Mouse (Mus musculus): ENCODE measurements around the gene Gm17660. TPM values are rescaled to one million over a fixed set of nuclear protein-coding genes. Genes with fewer than 3 reads are reported as not detected.

The Gm17660 gene
- total and polyA plus RNA-seq, 3 experiments: not detected

DNA sequence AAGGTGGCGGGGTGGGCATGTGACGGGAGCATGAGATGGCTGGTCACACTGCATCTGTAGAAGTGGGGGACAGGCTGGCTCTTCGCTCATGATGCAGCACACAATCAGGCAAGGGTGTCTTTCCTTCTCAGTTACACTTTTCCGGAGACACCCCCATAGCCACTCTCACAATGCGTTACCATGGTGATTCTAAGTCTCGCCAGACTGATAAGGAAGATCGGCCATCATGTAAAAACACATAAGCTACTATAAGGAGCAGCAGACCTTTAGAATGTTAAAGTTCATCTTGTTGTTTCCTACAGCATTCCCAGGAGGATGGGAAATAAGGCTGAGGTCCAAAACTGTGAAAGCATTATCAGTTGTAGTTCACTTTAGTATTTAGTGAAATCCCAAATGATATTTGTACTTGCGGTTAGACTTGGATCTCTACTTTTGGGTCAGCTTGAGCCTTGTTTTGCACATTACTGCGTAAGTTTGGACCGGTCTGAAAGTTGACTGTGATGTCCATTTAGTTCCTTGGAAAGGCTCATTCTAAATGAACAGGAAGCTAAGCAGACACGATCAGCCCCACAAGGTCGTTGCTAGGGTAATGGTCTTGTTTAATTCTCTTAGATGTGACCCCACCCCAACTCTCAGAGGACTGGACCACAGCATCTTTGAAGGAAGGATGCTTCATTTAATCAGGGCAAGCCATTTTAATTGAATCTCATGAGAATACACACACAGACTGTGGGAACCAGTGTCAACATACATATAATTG is 49.3 kb upstream of the Gm17660 start:
- H3K79me2 ChIP-seq (ENCODE audit: control insufficient read depth, insufficient read depth, low read length, poor library complexity): no peaks in the 10 kb centered on the region
- H3K9ac ChIP-seq (ENCODE audit: control insufficient read depth, low read depth, low read length, poor library complexity, severe bottlenecking): no peak overlapping the region
- no peak for DNase-seq (ENCODE audit: low read depth, low spot score)
- no peak overlapping the region for H3K4me3 ChIP-seq (ENCODE audit: control insufficient read depth in 1 of 2, insufficient read depth in 1 of 2, low read depth in 2 of 2, low read length in 2 of 2)
- H3K27ac ChIP-seq (ENCODE audit: control insufficient read depth, low read depth, low read length): no peak overlapping the region
- peaks cover 0 to 2% of the 10 kb centered on the region in 2 experiments; a peak in 2 of 4 replicates for H3K27me3 ChIP-seq (ENCODE audit: control insufficient read depth in 1 of 2, insufficient read depth in 2 of 2, low read length in 2 of 2)
- no peaks in the 10 kb centered on the region for H3K36me3 ChIP-seq (ENCODE audit: control insufficient read depth in 1 of 2, insufficient read depth in 2 of 2, low read length in 2 of 2)
- no peak for TF ChIP-seq TAL1 (IDR thresholded peaks at IDR 0.05; ENCODE audit: low read length)
- TF ChIP-seq TBP (IDR thresholded peaks at IDR 0.05; ENCODE audit: low read depth, low read length): no peak
- no peak for TF ChIP-seq POLR2AphosphoS5 (IDR thresholded peaks at IDR 0.05; ENCODE audit: borderline replicate concordance, low read depth, low read length)
- TF ChIP-seq POLR2AphosphoS2 (IDR thresholded peaks at IDR 0.05; ENCODE audit: low read length): no peak
- no peak for TF ChIP-seq MXI1 (IDR thresholded peaks at IDR 0.05; ENCODE audit: low read depth, low read length)
- TF ChIP-seq BHLHE40 (IDR thresholded peaks at IDR 0.05; ENCODE audit: borderline replicate concordance, low read depth, low read length): no peak
- no peak for TF ChIP-seq RAD21 (IDR thresholded peaks at IDR 0.05; ENCODE audit: low read depth, low read length)
- TF ChIP-seq ELF1 (IDR thresholded peaks at IDR 0.05; ENCODE audit: low read depth, low read length): no peak
- TF ChIP-seq SIN3A (IDR thresholded peaks at IDR 0.05; ENCODE audit: low read length): no peak
- TF ChIP-seq ZC3H11A (IDR thresholded peaks at IDR 0.05; ENCODE audit: low read depth, low read length): no peak
- no peak for TF ChIP-seq UBTF (IDR thresholded peaks at IDR 0.05; ENCODE audit: borderline replicate concordance, insufficient read depth, low read depth, low read length)
- no peak for TF ChIP-seq USF1 (IDR thresholded peaks at IDR 0.05; ENCODE audit: low read depth, low read length)
- TF ChIP-seq KAT2A (conservative IDR thresholded peaks at IDR 0.05; ENCODE audit: low read depth, low read length): no peak
- no peak for TF ChIP-seq CHD2 (IDR thresholded peaks at IDR 0.05; ENCODE audit: low read length)
- no peak for TF ChIP-seq USF2 (IDR thresholded peaks at IDR 0.05; ENCODE audit: borderline replicate concordance in 1 of 2, insufficient read depth in 1 of 2, low read depth in 1 of 2, low read length in 2 of 2)
- H3K9me3 ChIP-seq (replicated peaks; ENCODE audit: insufficient read depth, low read length): no peaks in the 10 kb centered on the region
- H3K4me1 ChIP-seq (ENCODE audit: control insufficient read depth in 1 of 2, insufficient read depth in 2 of 2, low read length in 2 of 2): no peaks in the 10 kb centered on the region

DNA sequence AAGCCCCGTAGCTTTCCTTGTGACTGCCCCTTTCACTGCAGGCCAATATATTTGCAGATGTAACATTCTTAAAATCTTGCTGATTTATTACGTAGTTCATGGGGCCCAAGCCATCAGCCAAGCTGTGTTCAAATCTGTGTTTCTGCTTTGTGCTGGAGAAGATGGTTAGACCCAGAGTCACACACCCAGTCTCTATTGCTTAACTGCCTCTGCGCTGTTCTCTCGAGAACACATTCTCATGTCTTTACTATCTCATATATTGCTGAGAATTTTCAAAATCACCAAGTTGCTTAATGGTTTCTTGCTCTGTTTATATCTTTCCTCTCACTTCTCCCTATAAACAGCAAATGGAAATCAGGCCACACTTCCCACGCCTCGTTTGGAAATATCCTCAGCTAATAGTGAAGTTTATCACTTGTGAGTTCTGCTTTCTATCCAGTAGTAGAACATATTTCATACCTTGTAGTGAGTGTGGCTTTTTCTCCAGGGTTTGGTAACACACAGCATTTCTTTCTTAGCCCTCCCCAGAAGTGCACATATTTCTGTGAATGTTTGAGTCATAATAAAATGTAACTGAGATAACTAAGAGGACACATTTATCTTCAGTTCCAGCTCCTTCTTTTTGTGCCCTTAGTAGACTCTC is 46.7 kb upstream of the Gm17660 start:
- Histone ChIP-seq H3K9ac (ENCODE audit: control insufficient read depth, low read depth, low read length, poor library complexity, severe bottlenecking) (no peak overlapping the region), H3K27me3 (ENCODE audit: control insufficient read depth in 1 of 2, insufficient read depth in 2 of 2, low read length in 2 of 2) (peaks cover 0 to 2% of the 10 kb centered on the region in 2 experiments; a peak in 1 of 4 replicates), H3K9me3 (replicated peaks; ENCODE audit: insufficient read depth, low read length) (no peaks in the 10 kb centered on the region), H3K36me3 (ENCODE audit: control insufficient read depth in 1 of 2, insufficient read depth in 2 of 2, low read length in 2 of 2) (no peaks in the 10 kb centered on the region), H3K4me3 (ENCODE audit: control insufficient read depth in 1 of 2, insufficient read depth in 1 of 2, low read depth in 2 of 2, low read length in 2 of 2) (no peak overlapping the region), H3K79me2 (ENCODE audit: control insufficient read depth, insufficient read depth, low read length, poor library complexity) (no peaks in the 10 kb centered on the region), H3K27ac (ENCODE audit: control insufficient read depth, low read depth, low read length) (no peak overlapping the region), H3K4me1 (ENCODE audit: control insufficient read depth in 1 of 2, insufficient read depth in 2 of 2, low read length in 2 of 2) (no peaks in the 10 kb centered on the region)
- no peak for DNase-seq (ENCODE audit: low read depth, low spot score)
- TF ChIP-seq NRF1 (IDR thresholded peaks at IDR 0.05; ENCODE audit: insufficient read depth, low read depth, low read length, poor library complexity, severe bottlenecking) (no peak), GABPA (IDR thresholded peaks at IDR 0.05; ENCODE audit: low read depth, low read length) (no peak), ETS1 (IDR thresholded peaks at IDR 0.05; ENCODE audit: low read depth, low read length) (no peak), ZNF384 (IDR thresholded peaks at IDR 0.05; ENCODE audit: low read depth, low read length) (no peak), UBTF (IDR thresholded peaks at IDR 0.05; ENCODE audit: borderline replicate concordance, insufficient read depth, low read depth, low read length) (no peak), BHLHE40 (IDR thresholded peaks at IDR 0.05; ENCODE audit: borderline replicate concordance, low read depth, low read length) (no peak), USF2 (IDR thresholded peaks at IDR 0.05; ENCODE audit: borderline replicate concordance in 1 of 2, insufficient read depth in 1 of 2, low read depth in 1 of 2, low read length in 2 of 2) (no peak)
